Mouse (Mus musculus) brain, embryonic 18.5 days (tissue): ENCODE results near the gene Crmp1.

Experiments
- DNase-seq: peaks from one replicate; pipeline ENCODE4 v3.0.0-alpha.2; 2012; ENCODE audit warnings: low read depth, low spot score

Gene Crmp1

GRCm38 (mm10) chr5:37296717-37297116, 55.0 kb downstream of the Crmp1 start:
- peak; percentile 47 for DNase-seq

GRCm38 (mm10) chr5:37298370-37298769, 56.6 kb downstream of the Crmp1 start:
- DNase-seq = no peak

GRCm38 (mm10) chr5:37310026-37310425, 68.3 kb downstream of the Crmp1 start:
- DNase-seq = no peak

- no peak for DNase-seq
These were observed 71.4 kb downstream of the Crmp1 start for GRCm38 (mm10) chr5:37312980-37313722.

DNA sequence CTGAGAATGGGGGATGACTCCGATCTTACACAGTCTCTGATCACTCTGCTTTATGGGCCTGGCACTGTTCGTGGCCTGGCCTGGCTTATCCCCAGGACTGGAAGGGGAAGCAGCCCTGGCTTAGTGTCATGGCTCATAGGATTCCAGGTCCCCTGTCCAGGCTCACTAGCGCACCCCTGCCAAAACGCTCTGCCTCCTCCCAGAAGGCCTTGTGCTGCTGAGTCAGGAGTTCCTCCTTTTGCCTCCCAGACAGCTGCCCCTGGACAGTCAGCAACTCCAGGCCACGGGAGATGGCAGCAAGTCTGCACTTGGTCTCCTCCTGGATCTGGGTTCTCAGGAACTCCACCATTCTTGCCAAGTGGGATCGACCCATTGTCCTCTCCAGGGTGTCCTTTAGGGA, 77.0 kb downstream of the Crmp1 start:
- no peak for DNase-seq

DNA sequence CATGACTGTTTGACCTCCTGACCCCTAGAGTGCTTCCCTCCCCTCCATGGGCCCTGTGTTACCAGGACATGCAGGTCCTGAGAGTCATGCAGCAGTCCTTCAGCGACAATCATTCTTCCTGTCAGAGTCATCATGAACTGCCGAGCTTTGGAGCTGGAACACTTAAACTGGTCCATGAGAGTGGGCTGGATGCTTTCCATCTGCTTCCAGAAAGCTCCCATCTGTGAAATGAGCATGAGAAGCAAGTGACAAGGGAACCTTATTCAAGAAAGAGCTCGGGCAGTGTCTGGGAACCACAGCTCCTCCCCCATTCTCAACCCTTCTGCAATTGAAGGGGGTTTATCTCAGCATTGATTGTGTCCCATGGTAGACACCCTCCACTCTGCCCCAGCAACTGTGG, 78.4 kb downstream of the Crmp1 start:
- DNase-seq = no peak

- DNase-seq = no peak
These were observed 79.0 kb downstream of the Crmp1 start for GRCm38 (mm10) chr5:37320761-37321160.

DNA sequence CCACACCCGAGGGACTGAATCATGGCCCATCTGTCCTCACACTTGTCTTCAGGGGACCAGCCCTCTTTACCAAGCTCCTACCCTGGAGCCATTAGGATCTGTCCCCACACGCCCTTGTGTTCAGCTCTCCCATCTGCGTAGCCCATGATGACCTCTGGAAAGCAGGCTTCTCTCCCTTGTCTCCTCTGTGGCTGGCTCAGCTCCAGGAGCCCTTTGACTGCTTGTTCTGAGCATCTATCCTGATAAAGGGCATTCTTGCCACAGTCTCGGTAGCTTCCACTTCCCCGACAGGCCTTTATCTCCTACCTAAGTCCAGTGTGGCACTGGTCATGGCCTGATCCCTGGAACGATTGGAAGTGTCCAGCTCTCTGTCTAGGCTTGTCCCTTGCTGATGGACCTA, 84.9 kb downstream of the Crmp1 start:
- DNase-seq = no peak

DNA sequence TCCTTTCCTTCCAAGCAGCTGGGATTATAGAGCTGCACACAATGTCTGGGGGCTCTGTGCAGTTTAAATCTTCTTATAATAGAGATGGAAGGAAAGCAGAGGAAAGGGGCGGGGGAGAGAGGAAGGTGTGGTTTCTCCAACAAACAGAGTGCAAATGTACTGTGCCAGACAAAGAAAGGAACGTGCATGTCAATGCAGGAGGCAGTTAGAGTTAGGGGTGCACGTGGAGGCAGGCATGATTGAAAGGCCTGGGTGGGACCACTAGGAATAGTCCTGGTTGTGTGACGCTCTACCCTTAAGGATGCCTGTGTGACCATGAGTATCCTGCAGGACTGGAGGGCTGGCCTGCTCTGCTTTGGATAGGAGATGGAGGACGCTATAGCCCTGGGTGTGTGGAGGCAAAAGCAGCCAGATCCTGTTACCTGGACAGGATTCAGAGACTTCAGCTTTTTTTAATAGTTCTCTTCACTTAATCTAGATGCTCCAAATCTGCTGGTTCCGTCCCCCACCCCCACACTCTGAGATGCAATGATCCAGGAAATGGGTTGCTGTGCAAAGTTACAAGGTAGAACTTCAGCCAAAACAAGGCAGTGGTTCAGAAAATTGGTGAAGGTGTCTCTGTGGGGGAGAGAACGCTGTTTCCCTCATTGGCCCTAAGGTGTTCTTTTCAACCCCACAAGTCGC, 88.9 kb downstream of the Crmp1 start:
- no peak for DNase-seq

DNA sequence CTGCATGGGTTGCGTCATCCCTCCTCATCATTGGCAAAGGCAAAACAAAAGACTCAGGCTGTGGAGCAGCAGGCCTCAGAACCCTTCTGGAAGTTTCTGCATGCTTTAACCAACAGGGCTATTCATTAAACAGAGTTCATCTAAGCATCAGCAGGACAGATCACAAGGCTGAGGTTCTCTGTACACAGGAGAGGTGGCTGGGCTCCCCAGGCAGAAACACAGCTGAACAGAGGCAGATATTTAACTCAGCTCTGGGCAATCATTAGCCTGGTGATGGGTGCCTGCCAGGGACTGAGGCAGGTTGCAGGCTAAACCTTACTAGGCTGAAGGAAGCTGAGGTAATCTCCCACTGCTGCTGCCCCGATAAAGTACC, 89.4 kb downstream of the Crmp1 start:
- DNase-seq = no peak

DNA sequence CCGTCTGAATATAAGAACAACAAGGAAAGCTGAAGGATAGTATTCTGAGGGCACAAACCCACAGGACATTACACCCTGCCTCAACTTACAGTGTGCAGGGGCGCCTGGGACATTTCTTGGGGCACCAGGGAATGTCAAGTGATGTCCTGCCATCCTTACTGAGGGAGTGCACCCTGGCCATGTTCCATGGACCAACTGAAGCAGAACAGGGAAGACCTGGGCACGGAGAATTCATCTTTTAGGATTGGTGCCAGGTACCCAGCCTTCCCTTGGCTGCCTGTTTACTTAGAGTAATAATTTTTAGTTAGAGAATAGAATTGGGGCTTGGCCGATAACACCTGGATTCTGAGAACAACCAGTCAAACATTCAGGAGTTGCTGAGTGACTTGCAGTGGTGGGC, 90.3 kb downstream of the Crmp1 start:
- DNase-seq = no peak

- DNase-seq = no peak
These were observed 93.3 kb downstream of the Crmp1 start for GRCm38 (mm10) chr5:37335061-37335460.

GRCm38 (mm10) chr5:37336485-37337105, 94.9 kb downstream of the Crmp1 start, which contains the start of gene Evc:
TSS of gene Evc (minus strand) at chr5:37336894.
- DNase-seq = no peak

- no peak for DNase-seq
These were observed 96.0 kb downstream of the Crmp1 start for GRCm38 (mm10) chr5:37337696-37338095.

DNA sequence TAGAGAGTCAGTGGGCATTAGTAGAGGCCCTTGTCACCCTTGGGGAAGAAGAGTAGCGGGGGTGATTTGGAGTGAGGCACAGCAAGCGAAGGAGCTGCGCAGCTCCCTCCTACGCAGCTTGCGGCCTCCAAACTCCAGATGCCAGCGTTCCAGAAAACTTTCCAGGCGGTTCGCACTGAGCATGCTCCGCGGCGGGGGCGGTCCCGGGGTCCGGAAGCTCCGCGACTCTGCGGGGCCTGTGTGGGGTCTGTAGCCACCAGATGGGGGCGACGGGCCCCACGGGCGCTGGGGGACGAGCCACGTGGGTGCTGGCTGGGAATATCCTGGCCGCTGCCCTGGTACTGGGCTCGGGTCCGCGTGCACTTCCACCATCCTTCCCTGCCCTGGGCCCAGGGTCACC, 96.5 kb downstream of the Crmp1 start, which contains the start of gene Evc2:
Gene Evc2 (plus strand): TSS at position 212 of the 400 bp plus-strand sequence.
- DNase-seq = no peak
